Mouse (Mus musculus): ENCODE data around the gene Rad23a. TPM values are rescaled to one million over a fixed set of nuclear protein-coding genes. Genes with fewer than 3 reads are reported as not detected.

Gene Rad23a
- total and polyA plus RNA-seq, 3 experiments = 62.6 to 155 TPM; not detected in 1

GRCm38 (mm10) chr8:84785756-84786677 is 54.4 kb downstream of the Rad23a start:
- DNase-seq (ENCODE audit: low read depth, low spot score) = no peak
- Histone ChIP-seq H3K36me3 (ENCODE audit: control insufficient read depth in 1 of 2, insufficient read depth in 2 of 2, low read length in 2 of 2) (no peaks in the 10 kb centered on the region; a peak in 1 of 4 replicates), H3K79me2 (ENCODE audit: control insufficient read depth, insufficient read depth, low read length, poor library complexity) (peaks cover 11% of the 10 kb centered on the region; the same call in 1 of the 2 replicates), H3K4me3 (ENCODE audit: control insufficient read depth in 1 of 2, insufficient read depth in 1 of 2, low read depth in 2 of 2, low read length in 2 of 2) (no peak overlapping the region), H3K27me3 (ENCODE audit: control insufficient read depth in 1 of 2, insufficient read depth in 2 of 2, low read length in 2 of 2) (no peaks in the 10 kb centered on the region), H3K4me1 (ENCODE audit: control insufficient read depth in 1 of 2, insufficient read depth in 2 of 2, low read length in 2 of 2) (no peaks in the 10 kb centered on the region), H3K27ac (ENCODE audit: control insufficient read depth, low read depth, low read length) (no peak overlapping the region), H3K9me3 (replicated peaks; ENCODE audit: insufficient read depth, low read length) (no peaks in the 10 kb centered on the region), H3K9ac (ENCODE audit: control insufficient read depth, low read depth, low read length, poor library complexity, severe bottlenecking) (no peak overlapping the region)
- TF ChIP-seq TBP (IDR thresholded peaks at IDR 0.05; ENCODE audit: low read depth, low read length) = no peak
- TF ChIP-seq ZNF384 (IDR thresholded peaks at IDR 0.05; ENCODE audit: low read depth, low read length) = no peak
- no peak for TF ChIP-seq USF1 (IDR thresholded peaks at IDR 0.05; ENCODE audit: low read depth, low read length)
- TF ChIP-seq MAZ (IDR thresholded peaks at IDR 0.05; ENCODE audit: low read depth, low read length) = no peak
- no peak for TF ChIP-seq GABPA (IDR thresholded peaks at IDR 0.05; ENCODE audit: low read depth, low read length)
- no peak for TF ChIP-seq MYB (IDR thresholded peaks at IDR 0.05; ENCODE audit: low read depth, low read length)

- H3K9ac ChIP-seq (ENCODE audit: control insufficient read depth, low read depth, low read length, poor library complexity, severe bottlenecking) = no peak overlapping the region
- no peaks in the 10 kb centered on the region for H3K9me3 ChIP-seq (replicated peaks; ENCODE audit: insufficient read depth, low read length)
- H3K27ac ChIP-seq (ENCODE audit: control insufficient read depth, low read depth, low read length) = no peak overlapping the region
- no peaks in the 10 kb centered on the region for H3K4me1 ChIP-seq (ENCODE audit: control insufficient read depth in 1 of 2, insufficient read depth in 2 of 2, low read length in 2 of 2)
- no peak for TF ChIP-seq POLR2AphosphoS5 (IDR thresholded peaks at IDR 0.05; ENCODE audit: borderline replicate concordance, low read depth, low read length)
- TF ChIP-seq SIN3A (IDR thresholded peaks at IDR 0.05; ENCODE audit: low read length) = no peak
- TF ChIP-seq MEF2A (IDR thresholded peaks at IDR 0.05; ENCODE audit: extremely low read depth, insufficient replicate concordance, low read depth, low read length, poor library complexity, severe bottlenecking) = no peak
- TF ChIP-seq HCFC1 (IDR thresholded peaks at IDR 0.05; ENCODE audit: low read depth, low read length) = no peak
- no peak for TF ChIP-seq TAL1 (IDR thresholded peaks at IDR 0.05; ENCODE audit: low read length)
- no peak for TF ChIP-seq KAT2A (conservative IDR thresholded peaks at IDR 0.05; ENCODE audit: low read depth, low read length)
- no peak for TF ChIP-seq USF2 (IDR thresholded peaks at IDR 0.05; ENCODE audit: borderline replicate concordance in 1 of 2, insufficient read depth in 1 of 2, low read depth in 1 of 2, low read length in 2 of 2)
- no peak for TF ChIP-seq POLR2A (IDR thresholded peaks at IDR 0.05; ENCODE audit: control insufficient read depth in 1 of 2, insufficient read depth in 1 of 2, low read depth in 1 of 2, low read length in 2 of 2, poor library complexity in 1 of 2)
- no peak for TF ChIP-seq JUND (IDR thresholded peaks at IDR 0.05; ENCODE audit: low read depth, low read length)
- no peak for TF ChIP-seq CHD1 (IDR thresholded peaks at IDR 0.05; ENCODE audit: low read depth, low read length)
- H3K4me3 ChIP-seq (ENCODE audit: control insufficient read depth in 1 of 2, insufficient read depth in 1 of 2, low read depth in 2 of 2, low read length in 2 of 2) = no peak overlapping the region
- H3K36me3 ChIP-seq (ENCODE audit: control insufficient read depth in 1 of 2, insufficient read depth in 2 of 2, low read length in 2 of 2) = no peaks in the 10 kb centered on the region; a peak in 1 of 4 replicates
- H3K79me2 ChIP-seq (ENCODE audit: control insufficient read depth, insufficient read depth, low read length, poor library complexity) = peaks cover 6% of the 10 kb centered on the region; the same call in 1 of the 2 replicates
- DNase-seq (ENCODE audit: low read depth, low spot score) = no peak
- no peaks in the 10 kb centered on the region for H3K27me3 ChIP-seq (ENCODE audit: control insufficient read depth in 1 of 2, insufficient read depth in 2 of 2, low read length in 2 of 2)
Observed at GRCm38 (mm10) chr8:84785506-84785755, 55.0 kb downstream of the Rad23a start.
